Mouse (Mus musculus): ENCODE data around the gene Gcgr.
A peak's percentile ranks its signal among the peaks of the same experiment; 100 is the strongest.

The Gcgr gene

DNA sequence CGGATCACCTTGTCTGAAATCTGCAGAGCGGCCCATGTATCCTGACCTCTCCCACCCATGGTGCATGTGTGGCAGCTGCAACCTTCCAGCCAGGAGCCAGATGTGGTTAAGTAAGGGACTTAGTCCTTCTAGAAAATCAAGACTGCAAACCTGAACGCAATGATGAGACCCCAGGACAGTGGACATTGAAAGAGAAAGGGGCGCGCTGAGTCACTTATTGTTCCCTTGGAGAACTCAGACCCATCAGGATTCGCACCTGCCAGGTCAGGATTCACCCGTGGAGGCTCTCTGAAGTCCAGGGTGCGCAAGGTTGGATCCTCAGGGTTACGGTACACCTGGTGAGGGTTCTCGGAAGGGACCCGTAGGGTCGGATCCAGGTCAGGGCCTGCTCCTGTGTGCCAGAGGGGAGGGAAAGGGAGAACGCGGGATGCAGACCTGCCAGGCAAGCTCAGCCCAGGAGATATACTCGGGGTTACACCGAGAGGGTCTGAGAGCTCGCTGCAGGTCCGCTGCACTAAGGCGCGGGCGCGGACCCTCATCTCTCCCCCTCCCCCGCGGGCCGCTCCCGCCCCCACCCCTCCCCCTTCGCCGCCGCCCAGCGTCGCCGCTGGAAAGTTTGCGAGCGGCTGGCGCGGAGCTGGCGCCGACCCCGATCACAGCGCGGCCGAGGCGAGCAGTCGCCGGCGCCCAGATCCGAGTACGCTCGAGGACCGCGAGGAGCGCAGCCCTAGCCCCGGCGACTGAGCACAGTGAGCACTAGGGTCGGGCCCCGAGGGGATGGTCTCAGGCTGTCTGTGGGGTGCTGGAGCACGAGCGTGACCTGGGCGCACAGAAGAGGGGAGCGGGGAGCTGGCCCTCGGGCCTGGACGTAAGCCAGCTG is at the start of gene Gcgr:
Gene Gcgr (plus strand): TSS at position 615 of the 880 bp plus-strand sequence.
- peak; percentile 52 for DNase-seq (ENCODE audit: low read depth, low spot score)

GRCm38 (mm10) chr11:120483448-120483934 is 47.0 kb upstream of the Gcgr start:
- no peak for DNase-seq (ENCODE audit: low read depth, low spot score)

- peak; percentile 97 for DNase-seq (ENCODE audit: low read depth, low spot score)
Observed at GRCm38 (mm10) chr11:120484265-120484981, 46.1 kb upstream of the Gcgr start, which contains the start of gene Mrpl12. TSS of gene Mrpl12 (plus strand) at chr11:120484613.

- no peak for DNase-seq (ENCODE audit: low read depth, low spot score)
Observed at GRCm38 (mm10) chr11:120485251-120485650, 45.2 kb upstream of the Gcgr start.

DNA sequence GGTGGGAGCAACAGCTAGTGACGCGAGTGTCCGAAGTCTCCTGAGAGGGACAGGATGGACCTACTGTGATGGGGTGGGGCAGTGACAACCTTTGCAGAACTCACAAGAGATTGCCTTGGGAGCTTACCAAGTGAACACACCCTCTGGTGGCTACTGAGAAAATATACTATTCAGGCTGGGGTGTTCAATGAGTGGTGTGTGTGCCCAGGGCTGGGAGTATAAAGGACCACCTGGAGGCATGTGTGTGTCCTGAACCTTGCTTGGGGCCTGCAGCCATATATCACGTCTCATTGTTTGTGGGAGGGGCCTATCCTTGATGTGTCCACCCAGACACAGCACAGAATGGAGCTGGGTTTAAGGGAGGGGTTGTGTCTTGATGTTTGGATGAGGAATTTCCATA is 42.0 kb upstream of the Gcgr start:
- DNase-seq (ENCODE audit: low read depth, low spot score): peak; percentile 28

DNA sequence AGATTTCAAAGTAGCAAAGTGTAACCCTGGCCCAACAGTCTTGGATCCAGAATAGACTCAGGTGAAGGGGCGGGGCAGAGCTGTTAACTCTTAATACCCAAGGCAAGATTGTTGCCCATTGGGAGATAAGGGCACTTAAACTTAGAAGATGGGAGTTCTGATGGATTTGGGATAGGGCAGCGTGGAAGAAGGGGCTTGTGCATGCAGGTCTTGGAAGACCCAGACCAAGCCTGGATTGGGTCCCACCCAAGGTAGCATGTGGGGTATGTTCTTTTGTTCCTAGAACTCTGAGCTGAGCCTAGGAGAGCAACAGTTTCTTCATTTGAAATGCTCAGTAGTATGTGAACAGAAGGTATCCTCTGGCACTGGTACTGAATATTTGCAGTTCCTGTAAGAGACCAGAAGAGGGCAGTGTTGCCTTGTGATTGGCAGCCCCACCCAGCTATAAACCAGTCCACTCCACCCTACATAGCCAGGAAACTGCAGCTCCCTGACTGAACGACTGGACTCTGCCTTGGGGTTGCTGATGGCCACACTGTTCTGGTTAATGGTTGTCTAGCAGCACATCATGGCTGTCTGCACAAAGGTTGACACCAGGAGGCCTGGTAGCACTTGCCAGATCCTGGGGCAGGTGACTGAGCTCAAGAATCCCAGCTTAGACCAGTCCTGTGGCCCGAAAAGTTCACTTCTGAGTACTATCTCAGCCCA is 41.3 kb upstream of the Gcgr start:
- DNase-seq (ENCODE audit: low read depth, low spot score): peak; percentile 88

- no peak for DNase-seq (ENCODE audit: low read depth, low spot score)
Observed at GRCm38 (mm10) chr11:120490291-120491046, 40.0 kb upstream of the Gcgr start.

DNA sequence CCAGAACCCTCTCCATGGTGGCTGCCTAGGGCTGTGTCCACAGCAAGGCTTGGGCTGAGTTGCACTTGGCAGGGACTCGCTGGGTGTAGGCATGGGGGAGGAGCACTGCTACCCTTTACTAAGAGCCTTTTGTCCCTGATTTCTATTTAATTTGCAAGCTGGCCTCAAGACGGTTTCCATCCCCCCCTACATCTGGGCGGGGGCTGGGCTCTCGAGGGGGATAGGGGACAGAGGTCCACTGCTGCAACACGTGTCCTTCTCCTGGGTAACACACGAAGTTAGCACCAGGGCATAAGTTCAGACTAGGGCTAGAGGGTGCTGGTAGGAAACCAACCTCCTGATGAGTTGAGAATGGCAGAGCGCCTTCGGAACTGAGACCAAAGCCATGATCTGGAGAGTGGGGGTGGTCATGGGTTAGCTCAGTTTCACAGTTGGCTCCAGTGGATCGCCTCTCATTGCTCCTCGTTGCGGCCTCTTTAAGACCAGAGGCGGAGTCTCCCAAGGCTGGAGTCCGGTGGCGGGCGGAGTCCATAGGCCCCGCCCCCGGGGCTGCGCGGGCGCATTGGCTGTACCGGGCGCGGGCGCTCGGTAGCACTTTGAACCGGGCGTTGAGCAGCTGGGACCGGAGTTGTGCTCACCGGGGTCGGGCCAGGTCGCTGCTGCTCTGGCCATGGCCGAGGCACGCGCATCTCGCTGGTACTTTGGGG is 39.0 kb upstream of the Gcgr start, which contains the start of gene Slc25a10:
Gene Slc25a10 (plus strand): TSS at position 524 of the 707 bp plus-strand sequence.
- DNase-seq (ENCODE audit: low read depth, low spot score): peak; percentile 93

GRCm38 (mm10) chr11:120492024-120492877 is 38.2 kb upstream of the Gcgr start:
- DNase-seq (ENCODE audit: low read depth, low spot score): peak; percentile 63

GRCm38 (mm10) chr11:120492878-120493203 is 37.7 kb upstream of the Gcgr start:
- DNase-seq (ENCODE audit: low read depth, low spot score): no peak

- no peak for DNase-seq (ENCODE audit: low read depth, low spot score)
Observed at GRCm38 (mm10) chr11:120493351-120493750, 37.1 kb upstream of the Gcgr start.

DNA sequence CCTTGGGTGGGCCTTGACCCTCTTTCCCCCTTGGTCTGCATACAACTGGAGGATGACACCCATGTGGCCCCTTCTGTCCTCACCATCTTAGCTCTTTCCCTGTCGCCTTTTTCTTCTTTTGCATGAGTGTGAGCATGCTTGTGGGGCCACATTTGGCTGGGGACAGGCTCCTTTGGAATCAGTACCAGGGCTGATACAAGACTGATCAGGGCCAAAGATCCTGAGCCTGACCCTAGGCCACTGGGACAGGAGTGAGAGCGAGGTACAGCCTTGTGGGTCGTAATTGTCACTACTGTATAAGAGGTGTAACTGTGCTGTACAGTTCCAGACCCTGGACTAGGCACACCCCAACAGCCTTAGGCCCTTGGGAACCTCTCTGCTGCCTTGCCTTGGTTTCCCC is 36.6 kb upstream of the Gcgr start:
- no peak for DNase-seq (ENCODE audit: low read depth, low spot score)

- no peak for DNase-seq (ENCODE audit: low read depth, low spot score)
Observed at GRCm38 (mm10) chr11:120497436-120497835, 33.1 kb upstream of the Gcgr start.

DNA sequence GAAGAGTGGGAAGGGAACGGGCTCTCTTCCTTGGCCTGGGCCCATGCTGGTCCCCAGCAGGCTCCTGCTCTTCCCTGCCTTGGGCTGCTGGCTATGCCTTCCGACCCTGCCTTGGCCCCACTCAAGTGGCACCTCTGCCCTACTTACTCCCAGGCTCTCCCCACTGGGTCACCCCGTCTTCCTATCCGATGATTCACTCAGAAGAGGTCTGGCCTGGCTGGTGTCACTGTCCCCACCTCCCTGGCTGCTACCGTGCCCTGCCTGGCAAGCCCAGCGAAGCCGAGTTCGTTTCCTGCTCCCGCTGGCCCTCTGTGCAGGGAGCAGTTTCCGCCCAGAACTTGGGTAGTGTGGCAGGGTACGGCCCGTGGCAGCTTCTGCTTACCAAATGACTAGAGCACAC is 32.3 kb upstream of the Gcgr start:
- DNase-seq (ENCODE audit: low read depth, low spot score): no peak

- DNase-seq (ENCODE audit: low read depth, low spot score): no peak
Observed at GRCm38 (mm10) chr11:120498891-120499290, 31.6 kb upstream of the Gcgr start.

DNA sequence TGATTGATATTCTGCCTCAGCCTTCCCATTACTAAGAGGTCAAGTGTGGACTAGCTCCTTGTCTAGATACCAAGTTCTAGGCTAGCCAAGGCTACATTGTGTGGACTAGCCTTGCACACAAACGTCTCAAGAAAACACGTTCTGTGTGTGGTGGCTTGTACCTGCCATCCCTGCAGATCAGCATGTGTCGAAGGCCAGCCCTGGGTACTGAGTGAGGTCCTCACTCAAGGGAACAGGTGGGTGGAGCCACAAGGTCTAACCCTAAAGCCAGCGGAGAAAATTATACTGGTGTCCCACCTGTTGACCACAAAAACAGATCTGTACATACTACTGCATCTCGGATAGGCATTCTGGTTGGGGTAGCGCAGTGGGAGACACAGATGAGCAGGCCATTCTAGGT is 30.6 kb upstream of the Gcgr start:
- no peak for DNase-seq (ENCODE audit: low read depth, low spot score)

GRCm38 (mm10) chr11:120500357-120500756 is 30.1 kb upstream of the Gcgr start:
- no peak for DNase-seq (ENCODE audit: low read depth, low spot score)

GRCm38 (mm10) chr11:120501018-120501417 is 29.5 kb upstream of the Gcgr start:
- DNase-seq (ENCODE audit: low read depth, low spot score): no peak

- DNase-seq (ENCODE audit: low read depth, low spot score): no peak
Observed at GRCm38 (mm10) chr11:120501701-120502100, 28.8 kb upstream of the Gcgr start.

DNA sequence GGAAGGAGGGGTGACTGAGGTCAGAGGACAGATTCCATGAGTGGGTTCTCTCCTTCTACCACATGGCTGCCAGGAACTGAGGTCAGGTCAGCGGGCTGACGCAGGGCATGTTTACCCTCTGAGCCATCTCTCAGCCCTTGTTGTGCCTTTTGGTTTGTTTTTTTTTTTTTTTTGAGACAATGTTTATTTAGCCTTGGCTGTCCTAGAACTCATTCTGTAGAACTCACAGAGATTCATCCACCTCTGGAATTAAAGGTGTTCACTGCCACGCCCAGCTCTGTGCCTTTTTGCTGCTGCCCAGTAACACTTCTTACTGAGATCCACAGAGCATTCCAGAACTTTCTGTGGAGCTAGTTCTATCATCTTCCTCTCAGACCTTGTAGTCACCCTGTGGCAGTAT is 24.8 kb upstream of the Gcgr start:
- DNase-seq (ENCODE audit: low read depth, low spot score): no peak
